Mouse (Mus musculus): ENCODE results near the gene Cep128.

DNA sequence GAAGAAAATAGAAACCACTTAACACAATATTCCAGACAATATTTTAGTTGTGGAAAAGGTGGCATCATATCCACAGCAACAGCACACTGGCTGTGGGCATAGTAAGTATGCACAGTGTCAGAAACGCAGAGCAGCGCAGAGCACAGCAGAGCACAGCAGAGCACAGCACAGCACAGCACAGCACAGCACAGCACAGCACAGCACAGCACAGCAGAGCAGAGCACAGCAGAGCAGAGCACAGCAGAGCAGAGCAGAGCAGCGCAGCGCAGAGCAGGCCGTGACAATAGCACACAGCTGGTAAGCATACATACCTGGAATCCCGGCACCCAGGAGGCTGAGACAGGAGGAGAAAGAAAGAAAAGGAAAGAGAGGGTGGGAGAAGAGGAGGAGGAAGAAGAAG, 129.4 kb downstream of the Cep128 start:
- TF ChIP-seq CTCF (IDR thresholded peaks at IDR 0.05; ENCODE audit: low read depth, low read length) (no peak), POLR2A (IDR thresholded peaks at IDR 0.05; ENCODE audit: extremely low read depth, insufficient read depth, low read length) (no peak)
